Mouse (Mus musculus) hindbrain, embryonic 11.5 days (tissue): ENCODE results near the gene Smc5. TPM values are rescaled to one million over a fixed set of nuclear protein-coding genes. Genes with fewer than 3 reads are reported as not detected.

Experiments
- ATAC-seq: fragments of 200-750 bp; cut with Nextera tagmentation; 2 replicates; pipeline ENCODE4 v1.8.0; 2017; ENCODE audit warnings: mild to moderate bottlenecking, moderate TSS enrichment, moderate library complexity; ENCODE audit not compliant: low FRiP score
- DNase-seq: peaks from one replicate; pipeline ENCODE4 v3.0.0-alpha.2; 2015; ENCODE audit warnings: low spot score
- H3K27ac ChIP-seq: fragments of 300-500 bp; sonication (generic); 2 replicates; pipeline ENCODE4 v1.5.1; 2014; ENCODE audit warnings: mild to moderate bottlenecking, low read depth, low read length
- H3K27me3 ChIP-seq: fragments of 300-500 bp; sonication (generic); 2 replicates; pipeline ENCODE4 v1.6.1; 2014; ENCODE audit warnings: mild to moderate bottlenecking, low read length, moderate library complexity, mixed read lengths; ENCODE audit not compliant: control insufficient read depth, insufficient read depth
- H3K36me3 ChIP-seq: fragments of 300-500 bp; sonication (generic); 2 replicates; pipeline ENCODE4 v1.6.1; 2014; ENCODE audit warnings: mild to moderate bottlenecking, low read length, moderate library complexity, mixed read lengths; ENCODE audit not compliant: control insufficient read depth, insufficient read depth
- H3K4me1 ChIP-seq: fragments of 300-500 bp; sonication (generic); replicated peaks from 2 replicates; pipeline ENCODE4 v1.6.1; 2014; ENCODE audit warnings: low read length, mixed read lengths; ENCODE audit not compliant: control insufficient read depth, insufficient read depth
- H3K4me2 ChIP-seq: fragments of 300-500 bp; sonication (generic); replicated peaks from 2 replicates; pipeline ENCODE4 v1.6.1; 2014; ENCODE audit warnings: mild to moderate bottlenecking, low read depth, low read length
- H3K4me3 ChIP-seq: fragments of 300-500 bp; sonication (generic); 2 replicates; pipeline ENCODE4 v1.5.1; 2014; ENCODE audit warnings: low read depth, low read length
- H3K9ac ChIP-seq: fragments of 300-500 bp; sonication (generic); 2 replicates; pipeline ENCODE4 v1.6.1; 2014; ENCODE audit warnings: low read depth, low read length
- H3K9me3 ChIP-seq: fragments of 300-500 bp; sonication (generic); 2 replicates; pipeline ENCODE4 v1.6.1; 2016; ENCODE audit warnings: low read length; ENCODE audit not compliant: control insufficient read depth
- WGBS: fragments of 180-500 bp; shearing (Covaris S2); extraction: QIAGEN DNeasy Blood & Tissue Kit; methylation state at CpG from one replicate; pipeline ENCODE4 v1.1.7; 2014; 5-methylcytosine and 5-hydroxymethylcytosine counted together
- polyA plus RNA-seq: library from polyadenylated mRNA; unstranded; fragments of >200 nt; fragmentation: Nextera tagmentation; extraction: Ambion mirVana; gene quantifications from 2 replicates; pipeline ENCODE4 v1.2.1, GENCODE M21; 2014

The Smc5 gene
- polyA plus RNA-seq, 1 experiment from 2014 or later, result 57.4 TPM

DNA sequence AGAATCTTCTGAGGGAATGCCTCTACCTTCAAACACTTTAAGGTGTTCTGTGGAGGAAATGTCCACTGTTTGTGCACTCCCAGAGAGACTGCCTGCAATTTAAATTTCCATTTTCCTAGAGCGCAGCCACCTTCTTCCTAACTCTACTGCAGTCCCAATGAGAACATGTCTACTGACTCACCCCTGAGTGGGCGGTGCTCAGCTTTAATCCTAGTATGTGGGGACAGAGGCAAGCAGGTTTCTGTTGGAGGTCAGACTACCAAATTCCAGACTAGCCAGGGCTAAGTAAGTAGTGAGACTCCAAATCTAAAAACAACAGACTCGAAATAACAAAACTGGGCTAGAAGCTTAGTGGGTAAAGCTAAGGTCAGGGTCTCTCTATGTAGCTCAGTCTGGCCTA, 95.2 kb downstream of the Smc5 start:
- no peak overlapping the region for H3K4me3 ChIP-seq
- WGBS, result 91% methylated on average over 3 of the region's 3 CpGs
- H3K36me3 ChIP-seq, result no peaks in the 10 kb centered on the region
- ATAC-seq (no peak), DNase-seq (no peak)
- no peaks in the 10 kb centered on the region for H3K9me3 ChIP-seq
- no peak overlapping the region for H3K4me2 ChIP-seq
- H3K4me1 ChIP-seq, result no peaks in the 10 kb centered on the region
- no peak overlapping the region for H3K27ac ChIP-seq
- H3K27me3 ChIP-seq, result no peaks in the 10 kb centered on the region
- H3K9ac ChIP-seq, result no peak overlapping the region

DNA sequence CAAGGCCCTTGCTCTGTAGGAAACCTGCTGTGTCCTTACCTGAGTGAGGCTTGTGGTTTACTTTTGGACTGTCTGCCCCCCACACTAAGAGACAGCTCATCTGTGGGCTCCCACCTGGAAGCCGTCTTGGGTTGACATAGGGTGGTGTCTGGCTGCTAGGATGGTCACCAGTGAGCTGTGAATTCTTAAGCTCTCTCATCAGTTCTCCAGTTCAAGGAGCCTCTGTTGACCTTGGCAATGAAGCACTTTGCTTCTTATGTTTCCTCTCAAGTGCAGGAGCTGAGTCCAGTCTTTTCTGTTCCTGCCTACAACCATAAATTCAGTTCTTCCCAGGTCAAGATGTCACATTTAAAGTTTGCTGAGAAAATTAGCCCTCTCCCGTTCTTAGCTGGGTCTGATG, 98.2 kb downstream of the Smc5 start:
- WGBS, result 71% methylated on average over 2 of the region's 2 CpGs
- no peaks in the 10 kb centered on the region for H3K27me3 ChIP-seq
- no peak overlapping the region for H3K4me2 ChIP-seq
- no peak overlapping the region for H3K27ac ChIP-seq
- ATAC-seq (no peak), DNase-seq (no peak)
- H3K4me3 ChIP-seq, result no peak overlapping the region
- H3K36me3 ChIP-seq, result no peaks in the 10 kb centered on the region
- no peak overlapping the region for H3K9ac ChIP-seq
- H3K9me3 ChIP-seq, result no peaks in the 10 kb centered on the region
- H3K4me1 ChIP-seq, result no peaks in the 10 kb centered on the region

DNA sequence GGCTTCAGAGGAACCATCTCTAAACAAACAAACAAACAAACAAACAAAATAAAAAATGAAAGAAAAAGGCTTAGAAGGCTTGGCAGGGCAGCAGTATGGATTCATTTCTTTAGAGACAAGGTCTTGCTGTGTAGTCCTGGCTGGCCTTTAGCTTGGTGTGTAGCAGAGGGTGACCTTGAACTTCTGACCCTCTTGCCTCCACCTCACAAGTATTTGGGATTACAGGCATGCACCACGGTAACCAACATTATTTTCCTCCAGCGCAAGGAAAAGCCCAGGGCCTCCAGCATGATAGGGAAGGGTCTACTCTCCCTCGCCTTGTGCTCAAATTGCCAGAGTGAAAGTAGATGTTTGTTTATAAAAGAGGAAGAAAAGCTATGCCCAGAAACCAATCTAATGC, 98.6 kb downstream of the Smc5 start:
- no peak overlapping the region for H3K9ac ChIP-seq
- 74% methylated on average over 3 of the region's 3 CpGs for WGBS
- no peaks in the 10 kb centered on the region for H3K9me3 ChIP-seq
- H3K27ac ChIP-seq, result no peak overlapping the region
- no peak overlapping the region for H3K4me2 ChIP-seq
- ATAC-seq, result no peak
- DNase-seq, result no peak
- H3K36me3 ChIP-seq, result no peaks in the 10 kb centered on the region
- H3K4me3 ChIP-seq, result no peak overlapping the region
- no peaks in the 10 kb centered on the region for H3K27me3 ChIP-seq
- no peaks in the 10 kb centered on the region for H3K4me1 ChIP-seq

DNA sequence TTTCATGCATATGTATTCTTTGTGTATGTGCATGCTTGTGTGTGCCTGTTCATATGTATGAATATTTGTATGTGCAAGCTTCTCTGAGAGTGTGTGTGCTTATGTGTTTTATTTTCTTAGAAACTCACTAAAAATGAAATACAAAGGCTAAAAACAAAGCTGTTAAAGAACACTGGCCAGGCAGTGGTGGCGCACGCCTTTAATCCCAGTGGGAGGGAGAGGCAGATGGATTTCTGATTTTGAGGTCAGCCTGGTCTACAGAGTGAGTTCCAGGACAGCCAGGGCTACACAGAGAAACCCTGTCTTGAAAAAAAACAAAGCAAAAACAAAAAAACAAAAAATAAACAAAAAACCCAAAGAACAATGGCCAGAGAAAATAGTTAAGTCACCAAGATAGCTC, 102.6 kb downstream of the Smc5 start:
- 89% methylated on average over 2 of the region's 2 CpGs for WGBS
- Histone ChIP-seq H3K4me1 (no peaks in the 10 kb centered on the region), H3K36me3 (no peaks in the 10 kb centered on the region), H3K27me3 (no peaks in the 10 kb centered on the region), H3K4me2 (no peak overlapping the region), H3K4me3 (no peak overlapping the region), H3K9me3 (no peaks in the 10 kb centered on the region), H3K9ac (no peak overlapping the region), H3K27ac (no peak overlapping the region)
- ATAC-seq (no peak), DNase-seq (no peak)

DNA sequence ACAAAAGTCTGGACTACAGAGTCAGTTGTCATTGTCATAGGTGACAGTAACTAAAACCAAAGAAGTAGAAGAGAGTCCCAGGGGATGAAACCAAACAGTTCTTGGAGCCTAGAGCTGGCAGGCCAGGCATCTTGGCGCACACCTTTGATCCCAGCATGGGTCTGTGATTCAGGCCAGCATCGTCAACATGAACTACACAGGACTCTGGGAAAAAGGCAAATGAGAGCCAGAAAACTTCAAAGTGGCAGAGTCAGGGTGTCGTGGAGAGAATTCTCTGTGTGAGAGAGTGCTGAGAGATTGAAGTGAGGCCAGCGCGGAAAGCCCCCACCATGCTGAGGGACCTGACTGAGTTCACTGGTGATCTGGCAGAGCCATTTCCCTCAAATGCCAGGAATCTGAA, 103.2 kb downstream of the Smc5 start:
- Histone ChIP-seq H3K27ac (no peak overlapping the region), H3K4me3 (no peak overlapping the region), H3K4me2 (no peak overlapping the region), H3K27me3 (no peaks in the 10 kb centered on the region), H3K4me1 (no peaks in the 10 kb centered on the region), H3K9ac (no peak overlapping the region), H3K36me3 (no peaks in the 10 kb centered on the region), H3K9me3 (no peaks in the 10 kb centered on the region)
- ATAC-seq, result no peak
- WGBS, result 80% methylated on average over 5 of the region's 5 CpGs
- DNase-seq, result no peak

DNA sequence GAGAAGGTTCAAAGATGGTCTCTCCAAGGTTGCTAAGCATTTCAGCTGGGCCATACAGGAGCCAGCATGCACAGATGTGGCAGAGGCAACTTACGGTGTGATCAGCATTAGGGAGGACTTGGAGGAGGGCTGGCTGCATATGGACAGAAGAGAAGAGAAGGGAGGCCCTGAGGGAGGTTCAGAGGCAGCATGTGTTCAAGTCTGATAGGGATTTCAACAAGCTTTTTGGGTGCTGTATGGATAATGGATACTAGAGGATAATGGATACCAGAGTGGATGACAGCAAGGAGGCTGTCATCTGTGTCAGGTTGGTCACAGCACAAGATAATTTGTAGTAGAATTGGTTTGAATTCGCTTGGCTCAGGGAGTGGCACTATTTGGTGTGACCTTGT, 104.0 kb downstream of the Smc5 start:
- Histone ChIP-seq H3K9ac (no peak overlapping the region), H3K4me1 (no peaks in the 10 kb centered on the region), H3K4me3 (no peak overlapping the region), H3K9me3 (no peaks in the 10 kb centered on the region), H3K27ac (no peak overlapping the region), H3K36me3 (no peaks in the 10 kb centered on the region), H3K27me3 (no peaks in the 10 kb centered on the region), H3K4me2 (no peak overlapping the region)
- ATAC-seq, result no peak
- no peak for DNase-seq
- 93% methylated on average over 2 of the region's 2 CpGs for WGBS

DNA sequence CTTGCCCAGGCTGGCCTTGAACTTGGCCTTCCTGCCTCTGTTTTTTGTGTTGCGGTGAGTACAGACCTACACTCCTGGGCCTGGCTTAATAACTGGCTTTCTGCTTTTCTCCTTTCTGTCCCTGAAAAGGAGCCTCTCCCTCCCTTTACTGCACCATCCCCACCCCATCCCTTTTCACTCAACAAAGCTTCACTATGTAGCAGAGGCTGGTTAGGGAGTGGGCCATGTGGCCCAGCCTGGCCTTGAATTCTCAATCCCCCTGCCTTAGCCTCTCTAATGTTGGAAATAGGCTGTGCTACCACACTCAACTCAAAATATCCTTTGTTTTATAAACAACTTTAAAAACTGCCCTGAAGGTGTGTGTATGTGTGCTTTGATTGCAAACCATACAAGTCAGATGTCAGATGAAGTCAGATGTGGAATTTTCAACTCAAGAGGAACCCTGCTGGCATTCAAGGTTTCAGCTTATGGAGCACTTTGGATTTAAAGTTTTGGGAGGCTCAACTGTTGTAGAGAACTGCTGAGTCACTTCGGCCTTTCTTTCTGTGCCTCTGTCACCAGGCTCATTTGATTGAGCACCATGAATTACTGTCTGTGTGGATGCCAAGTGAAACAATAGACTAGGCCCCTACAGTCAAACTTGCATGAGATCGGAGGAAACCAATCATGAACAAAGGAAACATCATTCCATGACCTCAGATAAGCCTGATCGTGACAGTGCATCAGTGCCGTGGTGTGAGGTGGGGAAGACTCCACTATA, 104.6 kb downstream of the Smc5 start:
- Histone ChIP-seq H3K4me2 (no peak overlapping the region), H3K4me3 (no peak overlapping the region), H3K27ac (no peak overlapping the region), H3K9me3 (no peaks in the 10 kb centered on the region), H3K9ac (no peak overlapping the region), H3K27me3 (no peaks in the 10 kb centered on the region), H3K4me1 (no peaks in the 10 kb centered on the region), H3K36me3 (no peaks in the 10 kb centered on the region)
- DNase-seq (no peak), ATAC-seq (no peak)
- WGBS, result 80% methylated on average over 5 of the region's 5 CpGs

DNA sequence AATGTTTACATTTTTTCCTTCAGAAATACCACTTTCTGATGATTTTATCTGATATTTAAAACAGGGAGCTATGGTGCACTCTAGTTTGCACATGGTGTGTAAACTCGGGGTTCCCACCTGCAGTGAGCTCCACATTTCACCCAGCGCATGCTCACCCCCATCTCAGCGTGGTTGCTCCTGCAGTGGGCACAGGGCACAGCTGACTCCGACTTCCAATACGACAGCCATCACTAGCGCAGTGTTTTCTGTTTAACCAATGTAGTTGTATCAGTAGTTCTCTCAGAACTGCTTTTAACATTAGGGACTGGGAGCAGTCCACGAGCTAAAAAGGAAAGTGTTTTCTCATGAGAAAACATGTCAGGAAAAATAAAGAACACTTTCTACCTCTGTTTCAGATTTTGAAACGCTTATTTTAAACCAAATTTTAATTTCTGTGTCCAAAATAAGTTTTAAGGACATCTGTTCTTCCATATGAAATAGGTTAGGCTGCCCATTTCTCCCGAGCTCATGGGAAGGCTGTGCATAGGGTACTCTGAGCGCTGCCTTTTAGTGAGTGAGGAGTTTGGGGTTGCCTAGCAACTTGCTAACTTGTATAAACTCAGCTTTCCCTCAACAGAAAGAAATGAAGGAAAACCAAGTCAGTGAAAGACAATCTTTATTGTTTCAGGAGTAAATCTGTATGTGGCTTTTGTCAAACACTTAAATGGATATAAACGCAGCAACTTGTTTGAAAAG, 107.0 kb downstream of the Smc5 start:
- no peak for ATAC-seq
- DNase-seq, result no peak
- Histone ChIP-seq H3K27ac (no peak overlapping the region), H3K36me3 (no peaks in the 10 kb centered on the region), H3K27me3 (no peaks in the 10 kb centered on the region), H3K9me3 (no peaks in the 10 kb centered on the region), H3K4me1 (no peaks in the 10 kb centered on the region), H3K4me2 (no peak overlapping the region), H3K9ac (no peak overlapping the region), H3K4me3 (no peak overlapping the region)
- WGBS, result 72% methylated on average over 11 of the region's 11 CpGs

DNA sequence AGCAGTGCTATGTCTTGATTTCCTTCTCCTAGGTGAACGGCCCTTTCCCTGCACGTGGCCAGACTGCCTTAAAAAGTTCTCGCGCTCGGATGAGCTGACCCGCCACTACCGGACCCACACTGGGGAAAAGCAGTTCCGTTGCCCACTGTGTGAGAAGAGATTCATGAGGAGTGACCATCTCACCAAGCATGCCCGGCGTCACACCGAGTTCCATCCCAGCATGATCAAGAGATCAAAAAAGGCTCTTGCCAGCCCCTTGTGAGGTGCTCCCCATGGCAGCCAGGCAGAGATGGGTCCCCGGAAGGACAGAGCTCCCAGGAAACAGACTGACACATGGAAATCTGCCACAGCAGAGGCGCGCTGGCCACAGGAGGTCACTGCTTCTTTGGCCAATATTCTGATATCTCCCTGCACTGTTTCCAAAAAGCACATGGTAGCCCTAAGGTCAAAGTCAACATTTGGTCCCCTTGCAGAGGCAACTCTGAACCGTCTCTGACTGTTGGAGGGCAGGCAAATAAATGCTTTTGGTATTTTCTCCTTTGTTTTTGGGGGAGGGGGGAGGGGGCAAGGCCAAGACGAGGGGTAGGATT, 109.0 kb downstream of the Smc5 start:
- WGBS, result 88% methylated on average over 16 of the region's 16 CpGs
- ATAC-seq (no peak), DNase-seq (no peak)
- Histone ChIP-seq H3K27ac (no peak overlapping the region), H3K9me3 (no peaks in the 10 kb centered on the region), H3K4me3 (no peak overlapping the region), H3K9ac (no peak overlapping the region), H3K4me1 (no peaks in the 10 kb centered on the region), H3K27me3 (no peaks in the 10 kb centered on the region), H3K4me2 (no peak overlapping the region), H3K36me3 (no peaks in the 10 kb centered on the region)
